Mouse (Mus musculus) regulatory T cell (primary cell): ENCODE measurements at regions not wholly inside any gene's neighbourhood (a gene's known extent, or its start where the extent isn't known, plus 50 kb on each side); places are given as distances from the start of the nearest gene placed in this dataset.

ENCODE experiments used
- in situ Hi-C: fragments of 300-600 bp; cut with MboI, MseI; formaldehyde crosslinking; loops from one replicate; pipeline ENCODE4 v1.15.1; 2025; ENCODE audit warnings: high pct_unique_total_duplicates

DNA sequence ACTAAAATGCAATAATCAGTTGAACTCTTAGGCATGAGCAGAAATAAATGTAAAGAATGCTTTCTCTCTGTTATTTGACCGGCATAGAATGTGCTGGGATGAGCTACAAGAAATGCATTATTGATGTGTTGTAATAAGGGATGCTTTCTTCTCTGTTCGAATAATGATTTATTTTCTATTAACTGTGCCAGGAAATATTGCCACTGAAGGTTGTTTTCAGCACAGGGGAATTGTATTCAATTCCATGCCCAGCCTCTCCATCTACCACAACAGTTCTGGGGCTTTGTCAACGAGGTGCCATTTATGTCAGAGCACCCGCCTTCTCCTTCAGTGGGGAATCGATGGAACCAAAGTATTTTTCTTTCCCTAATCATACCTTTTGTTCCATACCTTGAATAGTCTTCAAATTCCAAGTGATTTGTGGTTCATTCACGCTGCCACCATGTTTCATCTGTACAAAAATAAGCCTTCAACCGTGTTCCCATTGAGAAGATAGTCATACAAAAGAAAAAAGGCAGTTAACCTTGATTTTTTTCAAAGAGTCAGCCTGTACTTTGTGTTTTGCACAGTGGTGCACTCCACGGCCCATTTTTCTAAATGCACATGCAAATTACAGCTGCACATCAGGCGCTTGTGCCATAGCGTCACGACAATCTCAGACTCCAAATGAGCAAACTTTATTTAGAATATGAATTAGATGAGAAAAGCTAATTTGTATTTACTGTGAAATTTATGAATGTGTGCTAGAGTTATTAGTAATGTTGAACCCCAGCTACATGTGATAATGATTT lies 65.1 kb upstream of the Gpr141 start:
- in situ Hi-C loops = no loop called here

GRCm38 (mm10) chr13:19883896-19884658 lies 60.0 kb upstream of the Gpr141 start:
- in situ Hi-C loops = no loop called here

- in situ Hi-C loops = no loop called here
Observed at GRCm38 (mm10) chr13:19882889-19883288, 58.8 kb upstream of the Gpr141 start.

DNA sequence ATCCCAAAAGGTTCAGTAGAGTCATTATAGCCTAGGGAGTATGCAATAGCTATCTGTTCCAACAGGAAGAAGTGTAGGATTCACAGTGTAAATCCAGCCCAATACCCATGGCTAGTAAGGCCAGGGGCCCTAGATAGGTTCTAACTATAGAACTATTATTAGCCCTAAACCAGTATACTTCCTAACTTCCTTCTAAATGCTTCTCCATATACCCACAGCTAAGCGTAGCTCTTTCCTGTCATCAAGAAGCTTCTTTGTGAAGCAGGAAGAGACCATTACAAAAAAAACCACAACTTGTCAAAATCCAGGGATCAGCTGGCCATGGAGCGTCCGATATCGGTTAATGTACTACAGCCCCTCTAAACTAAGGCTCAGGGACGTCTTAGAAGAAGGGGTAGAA lies 57.7 kb upstream of the Gpr141 start:
- in situ Hi-C loops = no loop called here

DNA sequence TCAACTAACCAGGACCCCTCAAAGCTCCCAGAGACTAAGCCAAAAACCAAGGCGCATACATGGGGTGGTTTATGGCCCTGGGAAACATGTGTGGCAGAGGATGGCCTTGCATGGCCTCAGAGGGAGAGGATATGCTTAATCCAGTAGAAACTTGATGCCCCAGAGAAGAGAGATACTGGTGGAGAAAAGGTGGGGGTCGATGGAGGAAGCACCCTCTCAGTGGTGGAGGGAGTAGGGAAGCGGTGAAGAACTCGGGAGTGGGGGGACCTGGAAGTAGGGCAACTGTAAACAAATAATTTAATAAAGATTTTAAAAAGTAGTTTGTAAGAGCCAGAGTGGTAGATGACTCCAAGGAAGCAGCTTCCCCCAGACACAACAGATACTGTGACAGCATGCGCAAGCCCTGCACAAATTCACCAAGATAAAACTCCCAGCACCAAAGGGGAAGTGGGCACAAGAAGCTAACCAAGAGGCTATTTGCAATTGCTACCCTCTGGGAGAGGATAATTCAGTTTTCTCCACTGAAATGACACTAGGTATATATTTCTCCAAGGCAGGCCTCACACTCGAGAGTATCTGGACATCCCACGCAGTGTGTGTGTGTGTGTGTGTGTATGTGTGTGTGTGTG lies 50.7 kb upstream of the Gpr141 start:
- in situ Hi-C loops = no loop called here
